Mouse (Mus musculus): Measurements from ENCODE around the gene Slu7.

DNA sequence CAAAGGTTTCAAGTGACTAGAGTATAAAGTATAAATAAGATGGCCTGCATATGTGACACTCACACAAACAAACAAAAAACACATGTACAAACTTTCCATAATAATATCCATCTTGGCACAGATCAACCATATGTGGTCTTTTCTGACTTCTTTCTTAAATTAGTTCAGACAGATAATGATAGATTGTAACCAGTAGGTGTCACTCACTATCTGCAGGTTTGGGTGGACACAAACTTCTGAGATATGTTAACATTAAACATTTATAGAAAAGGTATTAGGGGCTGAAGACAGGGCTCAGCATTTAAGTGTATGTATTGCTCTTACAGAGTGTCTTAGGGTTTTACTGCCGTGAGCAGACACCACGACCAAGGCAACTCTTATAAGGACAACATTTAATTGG is 18.7 kb downstream of the Slu7 start:
- TF ChIP-seq POLR2A (IDR thresholded peaks at IDR 0.05; ENCODE audit: control insufficient read depth, low read depth, low read length) (no peak), CTCF (IDR thresholded peaks at IDR 0.05; ENCODE audit: control insufficient read depth, insufficient read depth, insufficient replicate concordance, low read depth, low read length) (no peak)
